Mouse (Mus musculus) lung, postnatal 4 days (tissue): ENCODE measurements around the gene Gm10800.
"Not testable (repeated sequence)": the region's sequence is repeated elsewhere in the genome, so short reads cannot be mapped to it uniquely, and the experiment has no call there.

Experiments used
- DNase-seq, 2 experiments: peaks; one replicate each; pipeline ENCODE4 v3.0.0; 2021

Gm10800 gene

GRCm38 (mm10) chr2:98667201-98667600 is at the start of gene Gm10800:
TSS of gene Gm10800 (minus strand) at chr2:98667301.
- DNase-seq = not testable (repeated sequence)

- no peak for DNase-seq
Observed at GRCm38 (mm10) chr2:98697533-98697932, 30.4 kb upstream of the Gm10800 start.

DNA sequence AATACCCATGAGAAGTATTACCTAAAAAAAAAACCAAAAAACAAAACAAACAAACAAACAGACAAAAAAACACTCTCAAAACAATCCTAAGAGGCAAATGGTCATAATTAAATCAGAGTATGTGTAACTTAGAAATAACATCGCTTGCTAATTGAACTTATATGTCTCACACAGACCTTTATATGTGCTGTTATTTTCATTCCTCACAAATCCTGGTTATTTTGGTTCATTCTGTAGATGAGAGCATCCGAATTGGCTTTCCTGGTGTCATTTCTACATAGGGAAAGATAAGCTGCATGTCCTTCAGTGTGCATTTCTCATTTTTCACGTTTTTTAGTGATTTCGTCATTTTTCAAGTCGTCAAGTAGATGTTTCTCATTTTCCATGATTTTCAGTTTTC is 5.2 kb downstream of the Gm10800 start, which contains the start of gene Gm10801:
Gene Gm10801 (plus strand): TSS at position 301 of the 400 bp plus-strand sequence.
- not testable (repeated sequence) for DNase-seq
